Mouse (Mus musculus) Patski (cell line): ENCODE measurements at regions not wholly inside any gene's neighbourhood (a gene's known extent, or its start where the extent isn't known, plus 50 kb on each side); places are given as distances from the start of the nearest gene placed in this dataset.
A peak's percentile ranks its signal among the peaks of the same experiment; 100 is the strongest.

Source experiments
- ATAC-seq: fragments of 100-300 bp; one replicate; pipeline ENCODE4 v1.8.0; 2021
- CTCF ChIA-PET: fragments of 350-600 bp; sonication (Branson Sonifier 250); formaldehyde crosslinking; loops from one replicate; lab custom pipeline; 2022; ENCODE audit warnings: inconsistent platforms; lab: Charles Lee
- POLR2A ChIA-PET: fragments of 350-600 bp; sonication (Branson Sonifier 250); formaldehyde crosslinking; loops from one replicate; lab custom pipeline; 2022; ENCODE audit warnings: antibody characterized with exemption, inconsistent platforms; lab: Charles Lee
- DNase-seq: peaks from one replicate; pipeline ENCODE4 v3.0.0-alpha.2; 2011; ENCODE audit warnings: low read depth, low spot score
- H3K27me3 ChIP-seq: fragments of 371-371 bp; one replicate; pipeline ENCODE4 v1.5.1; 2021
- CTCF ChIP-seq: fragments of 100-300 bp; IDR thresholded peaks from one replicate; pipeline ENCODE4 v1.5.1; 2021
- in situ Hi-C: fragments of 300-500 bp; cut with MboI; formaldehyde crosslinking; loops from 3 replicates; pipeline ENCODE4 v1.11.1; 2018; ENCODE audit warnings: low pct_unique_long_range_greater_than_20kb, mixed read lengths

- ChIA-PET POLR2A (no interaction called here), CTCF (no interaction called here)
- no peak for DNase-seq
- in situ Hi-C loops = no loop called here
- ATAC-seq = no peak
- H3K27me3 ChIP-seq = peaks cover 4% of the 10 kb centered on the region
- TF ChIP-seq CTCF = no peak
These were observed 219.1 kb upstream of the Prdm1 start for GRCm38 (mm10) chr10:44747419-44747818.

DNA sequence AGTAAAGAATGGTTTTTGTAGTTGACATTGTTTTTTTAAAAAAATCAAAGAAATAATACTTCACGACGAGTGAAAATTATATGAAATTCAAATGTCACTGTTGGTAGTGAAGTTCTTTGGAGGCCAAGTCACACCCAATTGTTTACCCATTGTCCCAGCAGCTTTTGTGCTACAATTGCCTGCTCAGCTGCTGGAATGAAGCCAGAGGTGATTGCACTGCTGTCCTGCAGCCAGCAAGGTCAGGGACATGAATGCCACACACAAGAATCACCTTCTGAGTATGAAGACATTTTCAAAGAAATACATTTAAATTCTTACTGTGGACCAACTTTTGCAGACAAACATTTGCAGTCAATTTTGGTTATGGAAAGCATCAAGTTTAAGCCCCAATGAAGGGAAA lies 215.9 kb upstream of the Prdm1 start:
- DNase-seq (no peak), ATAC-seq (no peak)
- in situ Hi-C loops = no loop called here
- CTCF ChIA-PET = no interaction called here
- no peak for TF ChIP-seq CTCF
- peaks cover 4% of the 10 kb centered on the region for H3K27me3 ChIP-seq
- POLR2A ChIA-PET = no interaction called here

- in situ Hi-C loops = no loop called here
- ChIA-PET POLR2A (interaction anchor here (0.8 kb wide), 1 partner anchor 25 kb away, joined by 4 read pairs; no protein-coding TSS in a partner anchor), CTCF (no interaction called here)
- no peaks in the 10 kb centered on the region for H3K27me3 ChIP-seq
- ATAC-seq (no peak), DNase-seq (no peak)
- no peak for TF ChIP-seq CTCF
These were observed 205.3 kb upstream of the Prdm1 start for GRCm38 (mm10) chr10:44733641-44734040.

DNA sequence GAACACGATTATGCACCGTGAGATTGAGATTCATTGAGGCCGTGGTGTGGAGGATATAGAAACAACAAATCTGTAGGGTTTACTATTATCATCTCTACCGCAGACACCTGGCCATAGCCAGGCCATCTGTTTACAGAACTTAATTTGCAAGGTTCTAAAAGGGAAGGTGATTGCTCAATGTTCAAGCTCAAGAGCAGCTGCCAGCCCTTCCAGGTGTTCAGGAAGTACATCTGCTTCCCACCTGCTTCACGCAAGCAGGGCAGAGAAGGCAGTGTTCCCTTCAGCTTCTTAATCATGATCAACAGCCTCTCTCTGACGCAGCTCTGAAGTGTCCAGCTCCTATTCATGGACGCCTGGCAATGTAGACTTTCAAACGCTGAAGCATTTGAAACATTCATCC lies 202.4 kb upstream of the Prdm1 start:
- TF ChIP-seq CTCF = no peak

DNA sequence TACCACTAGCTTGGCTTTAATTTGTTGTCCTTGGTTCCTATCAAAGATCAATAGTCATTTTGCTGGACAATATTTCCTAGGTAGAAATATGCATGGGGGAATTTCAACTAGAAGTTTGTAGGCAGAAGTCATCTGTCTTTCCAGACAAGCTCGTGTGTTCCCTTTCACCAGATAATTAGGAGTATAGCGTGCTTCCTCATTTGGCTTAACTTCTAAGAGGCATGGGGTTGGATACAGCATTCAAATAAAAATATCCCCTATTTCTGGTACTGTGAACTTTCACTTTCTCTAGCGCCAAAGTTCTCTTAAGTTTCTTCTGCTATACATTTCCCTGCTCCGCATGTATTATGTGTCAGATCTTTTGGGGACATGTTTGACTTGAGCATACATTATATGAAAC lies 200.7 kb upstream of the Prdm1 start:
- POLR2A ChIA-PET = no interaction called here
- no peak for TF ChIP-seq CTCF
- in situ Hi-C loops = no loop called here
- H3K27me3 ChIP-seq = no peaks in the 10 kb centered on the region
- CTCF ChIA-PET = interaction anchor here (1.2 kb wide), 1 partner anchor 16 kb away, joined by 4 read pairs; no protein-coding TSS in a partner anchor
- DNase-seq (no peak), ATAC-seq (no peak)

More for the DNA sequence above, 202.4 kb upstream of the Prdm1 start:
- no peaks in the 10 kb centered on the region for H3K27me3 ChIP-seq
- POLR2A ChIA-PET = no interaction called here
- ATAC-seq (no peak), DNase-seq (no peak)
- in situ Hi-C loops = no loop called here
- CTCF ChIA-PET = no interaction called here

- in situ Hi-C loops = no loop called here
- DNase-seq = no peak
- TF ChIP-seq CTCF = no peak
- ChIA-PET CTCF (interaction anchor here (2.0 kb wide), 1 partner anchor 11 kb away, joined by 5 read pairs; no protein-coding TSS in a partner anchor), POLR2A (interaction anchor here (0.7 kb wide), 1 partner anchor 590 kb away, joined by 4 read pairs; no protein-coding TSS in a partner anchor)
- no peak for ATAC-seq
- no peaks in the 10 kb centered on the region for H3K27me3 ChIP-seq
These were observed 196.3 kb upstream of the Prdm1 start for GRCm38 (mm10) chr10:44724575-44724974.

DNA sequence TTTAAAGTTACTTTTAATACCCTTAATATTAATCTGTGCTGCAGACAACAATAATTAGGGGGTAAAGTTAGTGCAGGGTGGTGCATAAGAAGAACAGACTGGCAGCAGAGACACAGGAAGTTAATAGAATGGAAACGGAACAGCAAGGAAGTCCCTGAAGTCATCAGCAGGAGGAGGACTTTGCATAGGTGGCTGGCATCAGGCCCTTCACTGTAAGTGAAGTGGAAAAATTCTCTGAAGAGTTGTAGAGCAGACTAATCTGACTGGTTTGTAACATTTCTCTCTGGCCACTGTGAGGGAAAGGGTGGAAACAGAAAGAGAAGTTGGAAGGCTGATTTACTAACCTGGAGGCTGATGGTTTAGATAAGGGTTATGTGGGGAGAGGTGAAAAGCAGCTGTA lies 195.5 kb upstream of the Prdm1 start:
- no peak for DNase-seq
- in situ Hi-C loops = no loop called here

DNA sequence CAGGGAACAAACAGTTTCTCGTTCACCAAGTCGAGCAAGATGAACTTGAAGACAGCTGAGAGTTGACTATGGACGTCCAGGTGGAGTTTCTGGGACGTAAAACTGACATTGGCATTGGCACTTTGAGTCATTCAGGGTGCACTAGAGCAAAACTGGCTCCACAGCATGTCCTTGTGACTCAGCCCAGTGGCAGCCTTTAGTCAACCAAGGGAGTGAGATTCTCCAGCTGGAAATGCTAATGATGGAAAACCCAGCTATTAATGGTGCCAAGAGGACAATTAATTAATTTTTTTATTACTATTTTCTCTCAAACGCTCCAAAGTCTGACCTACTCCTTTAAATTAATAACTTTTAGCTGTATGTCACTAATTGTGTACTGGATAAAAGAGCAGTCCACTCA lies 195.0 kb upstream of the Prdm1 start:
- DNase-seq = peak; percentile 56
- no peaks in the 10 kb centered on the region for H3K27me3 ChIP-seq
- peak; percentile 87 for ATAC-seq
- no peak for TF ChIP-seq CTCF
- CTCF ChIA-PET = interaction anchor here (0.9 kb wide), 1 partner anchor 16 kb away, joined by 3 read pairs; no protein-coding TSS in a partner anchor
- POLR2A ChIA-PET = no interaction called here
- in situ Hi-C loops = no loop called here

More for the DNA sequence above, 195.5 kb upstream of the Prdm1 start:
- CTCF ChIA-PET = interaction anchor here (0.9 kb wide), 1 partner anchor 16 kb away, joined by 3 read pairs; no protein-coding TSS in a partner anchor
- no peak for TF ChIP-seq CTCF
- peak; percentile 17 for ATAC-seq
- H3K27me3 ChIP-seq = no peaks in the 10 kb centered on the region
- POLR2A ChIA-PET = interaction anchor here (0.7 kb wide), 1 partner anchor 590 kb away, joined by 4 read pairs; no protein-coding TSS in a partner anchor

GRCm38 (mm10) chr10:44721670-44722069 lies 193.4 kb upstream of the Prdm1 start:
- no peaks in the 10 kb centered on the region for H3K27me3 ChIP-seq
- CTCF ChIA-PET = no interaction called here
- ATAC-seq (no peak), DNase-seq (no peak)
- POLR2A ChIA-PET = no interaction called here
- in situ Hi-C loops = no loop called here
- no peak for TF ChIP-seq CTCF

- ATAC-seq (no peak), DNase-seq (no peak)
- H3K27me3 ChIP-seq = no peaks in the 10 kb centered on the region
- in situ Hi-C loops = no loop called here
- POLR2A ChIA-PET = no interaction called here
- no peak for TF ChIP-seq CTCF
- CTCF ChIA-PET = no interaction called here
These were observed 188.3 kb upstream of the Prdm1 start for GRCm38 (mm10) chr10:44716612-44717011.

- ChIA-PET POLR2A (no interaction called here), CTCF (no interaction called here)
- in situ Hi-C loops = no loop called here
- DNase-seq (no peak), ATAC-seq (no peak)
- H3K27me3 ChIP-seq = no peaks in the 10 kb centered on the region
- TF ChIP-seq CTCF = no peak
These were observed 187.6 kb upstream of the Prdm1 start for GRCm38 (mm10) chr10:44715902-44716301.
